Mouse (Mus musculus) layer of hippocampus, adult 2 months (tissue): ENCODE measurements at regions not wholly inside any gene's neighbourhood (a gene's known extent, or its start where the extent isn't known, plus 50 kb on each side); places are given as distances from the start of the nearest gene placed in this dataset.
"Not testable (repeated sequence)": the region's sequence is repeated elsewhere in the genome, so short reads cannot be mapped to it uniquely, and the experiment has no call there.

Experiments
- DNase-seq, 2 experiments: peaks; one replicate each; pipeline ENCODE4 v3.0.0; 2022; ENCODE audit warnings: low spot score in 2 of 2
- H3K27ac ChIP-seq: fragments of 200-600 bp; 2 replicates; pipeline ENCODE4 v1.8.1; 2022
- H3K4me3 ChIP-seq: fragments of 200-600 bp; 2 replicates; pipeline ENCODE4 v1.8.1; 2022; ENCODE audit warnings: mild to moderate bottlenecking
- CTCF ChIP-seq: fragments of 200-600 bp; conservative IDR thresholded peaks from 2 replicates; pipeline ENCODE4 v1.8.1; 2022; ENCODE audit warnings: antibody characterized with exemption, mild to moderate bottlenecking, moderate library complexity

GRCm38 (mm10) chr8:15670722-15671121, 624.8 kb upstream of the BB014433 start:
- Histone ChIP-seq H3K4me3 (no peak overlapping the region), H3K27ac (no peak overlapping the region)
- TF ChIP-seq CTCF = no peak
- no peak for DNase-seq

- H3K27ac ChIP-seq = no peak overlapping the region
- TF ChIP-seq CTCF = no peak
- no peak for DNase-seq
- no peak overlapping the region for H3K4me3 ChIP-seq
Observed at GRCm38 (mm10) chr8:15670298-15670697, 624.4 kb upstream of the BB014433 start.

- TF ChIP-seq CTCF = no peak
- no peak for DNase-seq
- H3K4me3 ChIP-seq = no peak overlapping the region
- no peak overlapping the region for H3K27ac ChIP-seq
Observed at GRCm38 (mm10) chr8:15669515-15669914, 623.6 kb upstream of the BB014433 start.

- no peak for DNase-seq
- Histone ChIP-seq H3K27ac (no peak overlapping the region), H3K4me3 (no peak overlapping the region)
- no peak for TF ChIP-seq CTCF
Observed at GRCm38 (mm10) chr8:15660602-15661001, 614.7 kb upstream of the BB014433 start.

- no peak overlapping the region for H3K27ac ChIP-seq
- no peak for TF ChIP-seq CTCF
- H3K4me3 ChIP-seq = no peak overlapping the region
- no peak for DNase-seq
Observed at GRCm38 (mm10) chr8:15634769-15635366, 589.0 kb upstream of the BB014433 start.

GRCm38 (mm10) chr8:15628584-15628983, 582.7 kb upstream of the BB014433 start:
- TF ChIP-seq CTCF = no peak
- DNase-seq = no peak
- Histone ChIP-seq H3K27ac (peak overlapping the region; percentile 28; the same call in 1 of the 2 replicates), H3K4me3 (no peak overlapping the region)

GRCm38 (mm10) chr8:15623602-15624392, 577.9 kb upstream of the BB014433 start:
- H3K27ac ChIP-seq, DNase-seq, H3K4me3 ChIP-seq: not testable (repeated sequence)

- no peak overlapping the region for H3K27ac ChIP-seq
- no peak for TF ChIP-seq CTCF
- no peak for DNase-seq
- no peak overlapping the region for H3K4me3 ChIP-seq
Observed at GRCm38 (mm10) chr8:15610217-15610616, 564.3 kb upstream of the BB014433 start.

GRCm38 (mm10) chr8:15607598-15608215, 561.8 kb upstream of the BB014433 start:
- no peak for TF ChIP-seq CTCF
- no peak for DNase-seq
- Histone ChIP-seq H3K27ac (no peak overlapping the region), H3K4me3 (no peak overlapping the region)

GRCm38 (mm10) chr8:15601531-15601930, 555.7 kb upstream of the BB014433 start:
- peak; percentile 75 for TF ChIP-seq CTCF
- no peak overlapping the region for H3K4me3 ChIP-seq
- peak; percentile 18 to 55 for DNase-seq
- no peak overlapping the region for H3K27ac ChIP-seq

- H3K27ac ChIP-seq = no peak overlapping the region
- TF ChIP-seq CTCF = no peak
- no peak overlapping the region for H3K4me3 ChIP-seq
- DNase-seq = no peak
Observed at GRCm38 (mm10) chr8:15593106-15593505, 547.2 kb upstream of the BB014433 start.

GRCm38 (mm10) chr8:15583782-15584181, 537.9 kb upstream of the BB014433 start:
- DNase-seq = no peak
- H3K27ac ChIP-seq = no peak overlapping the region
- TF ChIP-seq CTCF = no peak
- no peak overlapping the region for H3K4me3 ChIP-seq

GRCm38 (mm10) chr8:15570091-15570490, 524.2 kb upstream of the BB014433 start:
- Histone ChIP-seq H3K4me3 (no peak overlapping the region), H3K27ac (no peak overlapping the region)
- TF ChIP-seq CTCF = no peak
- DNase-seq = peak in 1 of 2 experiments; percentile 4
